Mouse (Mus musculus): ENCODE data around the gene Rnaseh1.

DNA sequence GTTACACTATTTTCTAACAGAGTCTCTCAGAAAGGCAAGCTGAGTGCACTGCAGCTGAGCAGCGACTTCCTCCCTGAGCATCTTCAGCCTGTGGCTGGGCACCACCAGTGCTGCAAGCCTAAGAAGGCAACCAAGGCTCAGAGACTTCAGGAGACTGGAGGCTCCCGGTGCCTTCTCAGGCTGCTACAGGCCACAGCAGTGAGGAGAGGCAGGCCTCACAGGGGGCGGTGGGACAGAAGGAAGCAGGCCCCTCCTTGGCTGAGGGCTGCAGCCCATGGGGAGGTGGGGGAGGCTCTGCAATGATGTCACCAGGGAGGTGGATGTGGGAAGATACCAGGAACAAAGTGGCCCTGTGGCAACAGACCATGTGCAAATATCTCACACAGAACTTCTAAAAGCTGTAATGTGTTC, 50.7 kb downstream of the Rnaseh1 start:
- no peak for TF ChIP-seq POLR2A (IDR thresholded peaks at IDR 0.05; ENCODE audit: control insufficient read depth, low read depth, low read length)
- TF ChIP-seq CTCF (IDR thresholded peaks at IDR 0.05; ENCODE audit: control insufficient read depth, insufficient read depth, insufficient replicate concordance, low read depth, low read length): no peak
